Mouse (Mus musculus): ENCODE data around the gene Chil5. TPM values are rescaled to one million over a fixed set of nuclear protein-coding genes. Genes with fewer than 3 reads are reported as not detected.

Gene Chil5
- total and polyA plus RNA-seq, 3 experiments, result not detected

Other genes with a start within 250 kb of the Chil5 start
- 100 to 1,000 TPM; 143 to 188 TPM for gene Rap1a, start 231.5 kb downstream of the Chil5 start, total RNA-seq (2021)
- 1.5 and 1.6 TPM in 2 replicates for gene Rap1a, start 231.5 kb downstream of the Chil5 start, polyA plus RNA-seq (2012; rRNA removed)
- gene Adora3, start 162.0 kb downstream of the Chil5 start, total RNA-seq (2021), result under 1 TPM; 0.12 to 0.35 TPM
- gene Adora3, start 162.0 kb downstream of the Chil5 start, polyA plus RNA-seq (2012; rRNA removed), result 0.18 and 0.28 TPM in 2 replicates
- not detected for gene Tmigd3, start 161.9 kb downstream of the Chil5 start, total RNA-seq (2021)
- gene Tmigd3, start 161.9 kb downstream of the Chil5 start, polyA plus RNA-seq (2012; rRNA removed), result not detected in 2 replicates
- 1 to 10 TPM in 1 of 2 experiments, under 1 TPM in 1; 0.29 to 1.7 TPM for gene I830077J02Rik, start 100.2 kb downstream of the Chil5 start, total RNA-seq (2021)
- 0.43 and 0.56 TPM in 2 replicates for gene I830077J02Rik, start 100.2 kb downstream of the Chil5 start, polyA plus RNA-seq (2012; rRNA removed)
- gene Wdr77, start 73.4 kb downstream of the Chil5 start, total RNA-seq (2021), result 10 to 100 TPM; 63.8 to 68.6 TPM
- gene Wdr77, start 73.4 kb downstream of the Chil5 start, polyA plus RNA-seq (2012; rRNA removed), result 19.8 and 23.4 TPM in 2 replicates
- gene Atp5f1, start 72.7 kb downstream of the Chil5 start, total RNA-seq (2021), result 100 to 1,000 TPM; 364 to 394 TPM
- 191 and 198 TPM in 2 replicates for gene Atp5f1, start 72.7 kb downstream of the Chil5 start, polyA plus RNA-seq (2012; rRNA removed)
- gene Ovgp1, start 59.1 kb downstream of the Chil5 start, total RNA-seq (2021), result 1 to 10 TPM in 1 of 2 experiments, under 1 TPM in 1; 0.38 to 1.1 TPM
- 0.58 and 0.77 TPM in 2 replicates for gene Ovgp1, start 59.1 kb downstream of the Chil5 start, polyA plus RNA-seq (2012; rRNA removed)
- gene Pifo, start 18.2 kb downstream of the Chil5 start, total RNA-seq (2021), result not detected
- gene Pifo, start 18.2 kb downstream of the Chil5 start, polyA plus RNA-seq (2012; rRNA removed), result not detected in 2 replicates
- gene Chia1, start 80.4 kb upstream of the Chil5 start, total RNA-seq (2021), result not detected
- gene Chia1, start 80.4 kb upstream of the Chil5 start, polyA plus RNA-seq (2012; rRNA removed), result 0.59 TPM in 1 of 2 replicates, not detected in the other
- 1 to 10 TPM in 1 of 2 experiments, under 1 TPM in 1; 0.66 to 1.1 TPM for gene Chil3, start 134.8 kb upstream of the Chil5 start, total RNA-seq (2021)
- gene Chil3, start 134.8 kb upstream of the Chil5 start, polyA plus RNA-seq (2012; rRNA removed), result 0.10 and 0.28 TPM in 2 replicates
- gene Chil4, start 186.7 kb upstream of the Chil5 start, total RNA-seq (2021), result not detected
- not detected in 2 replicates for gene Chil4, start 186.7 kb upstream of the Chil5 start, polyA plus RNA-seq (2012; rRNA removed)